Mouse (Mus musculus): ENCODE data around the gene Mb21d2.

Mb21d2 gene

GRCm38 (mm10) chr16:28866584-28867295 is 62.7 kb downstream of the Mb21d2 start:
- no peak for DNase-seq (ENCODE audit: low read depth, low spot score)

- DNase-seq (ENCODE audit: low read depth, low spot score) = no peak
These were observed 65.9 kb downstream of the Mb21d2 start for GRCm38 (mm10) chr16:28863616-28864015.

- DNase-seq (ENCODE audit: low read depth, low spot score) = no peak
These were observed 67.4 kb downstream of the Mb21d2 start for GRCm38 (mm10) chr16:28862093-28862492.

GRCm38 (mm10) chr16:28859678-28860077 is 69.8 kb downstream of the Mb21d2 start:
- DNase-seq (ENCODE audit: low read depth, low spot score) = no peak

- DNase-seq (ENCODE audit: low read depth, low spot score) = no peak
These were observed 70.5 kb downstream of the Mb21d2 start for GRCm38 (mm10) chr16:28859009-28859288.

GRCm38 (mm10) chr16:28858210-28859008 is 71.1 kb downstream of the Mb21d2 start:
- DNase-seq (ENCODE audit: low read depth, low spot score) = no peak

- no peak for DNase-seq (ENCODE audit: low read depth, low spot score)
These were observed 78.1 kb downstream of the Mb21d2 start for GRCm38 (mm10) chr16:28851409-28851821.

- no peak for DNase-seq (ENCODE audit: low read depth, low spot score)
These were observed 78.6 kb downstream of the Mb21d2 start for GRCm38 (mm10) chr16:28850881-28851280.

GRCm38 (mm10) chr16:28846123-28846522 is 83.3 kb downstream of the Mb21d2 start:
- no peak for DNase-seq (ENCODE audit: low read depth, low spot score)

- DNase-seq (ENCODE audit: low read depth, low spot score) = no peak
These were observed 84.1 kb downstream of the Mb21d2 start for GRCm38 (mm10) chr16:28845336-28845735.

- DNase-seq (ENCODE audit: low read depth, low spot score) = no peak
These were observed 88.4 kb downstream of the Mb21d2 start for GRCm38 (mm10) chr16:28841102-28841501.

- peak; percentile 69 for DNase-seq (ENCODE audit: low read depth, low spot score)
These were observed 89.1 kb downstream of the Mb21d2 start for GRCm38 (mm10) chr16:28840075-28840974.

- DNase-seq (ENCODE audit: low read depth, low spot score) = no peak
These were observed 89.9 kb downstream of the Mb21d2 start for GRCm38 (mm10) chr16:28839575-28839974.

- DNase-seq (ENCODE audit: low read depth, low spot score) = peak; percentile 52
These were observed 91.5 kb downstream of the Mb21d2 start for GRCm38 (mm10) chr16:28838016-28838415.

GRCm38 (mm10) chr16:28832085-28832635 is 97.3 kb downstream of the Mb21d2 start:
- no peak for DNase-seq (ENCODE audit: low read depth, low spot score)

GRCm38 (mm10) chr16:28829263-28829955 is 100.1 kb downstream of the Mb21d2 start:
- no peak for DNase-seq (ENCODE audit: low read depth, low spot score)

GRCm38 (mm10) chr16:28824781-28825180 is 104.7 kb downstream of the Mb21d2 start:
- no peak for DNase-seq (ENCODE audit: low read depth, low spot score)

GRCm38 (mm10) chr16:28821774-28822173 is 107.7 kb downstream of the Mb21d2 start:
- DNase-seq (ENCODE audit: low read depth, low spot score) = no peak

- DNase-seq (ENCODE audit: low read depth, low spot score) = no peak
These were observed 110.7 kb downstream of the Mb21d2 start for GRCm38 (mm10) chr16:28818749-28819285.

GRCm38 (mm10) chr16:28813290-28813689 is 116.2 kb downstream of the Mb21d2 start:
- DNase-seq (ENCODE audit: low read depth, low spot score) = no peak

GRCm38 (mm10) chr16:28809089-28809488 is 120.4 kb downstream of the Mb21d2 start:
- DNase-seq (ENCODE audit: low read depth, low spot score) = no peak
